Mouse (Mus musculus) urinary bladder, postnatal 10 days (tissue): ENCODE measurements around the gene Tgm1.
A peak's percentile ranks its signal among the peaks of the same experiment; 100 is the strongest.

ENCODE experiments used
- DNase-seq: peaks from one replicate; pipeline ENCODE4 v3.0.0; 2022; ENCODE audit warnings: low spot score

Gene Tgm1

GRCm38 (mm10) chr14:55713729-55714122 is at the start of gene Tgm1:
Gene Tgm1 (minus strand): TSS chr14:55713926.
- no peak for DNase-seq

DNA sequence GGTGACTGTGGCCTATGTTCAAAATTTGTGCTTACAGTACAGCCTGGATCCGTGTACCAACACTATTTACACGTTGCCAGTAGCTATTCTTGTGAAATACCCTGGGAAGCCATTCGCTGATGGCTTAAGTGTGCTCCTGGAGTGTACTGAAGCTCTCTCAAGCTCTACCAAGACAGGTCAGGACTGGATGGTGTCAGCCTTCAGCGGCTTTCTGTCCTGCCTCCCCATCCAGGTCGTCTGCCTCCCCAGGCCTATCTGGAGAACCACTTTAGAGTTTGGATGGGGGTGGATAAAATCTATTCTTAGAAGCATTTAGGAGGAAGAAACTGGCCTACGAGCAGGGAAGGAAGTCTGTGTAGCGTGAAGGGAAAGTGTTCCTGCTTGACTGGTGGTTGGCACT is 49.4 kb upstream of the Tgm1 start:
- no peak for DNase-seq

DNA sequence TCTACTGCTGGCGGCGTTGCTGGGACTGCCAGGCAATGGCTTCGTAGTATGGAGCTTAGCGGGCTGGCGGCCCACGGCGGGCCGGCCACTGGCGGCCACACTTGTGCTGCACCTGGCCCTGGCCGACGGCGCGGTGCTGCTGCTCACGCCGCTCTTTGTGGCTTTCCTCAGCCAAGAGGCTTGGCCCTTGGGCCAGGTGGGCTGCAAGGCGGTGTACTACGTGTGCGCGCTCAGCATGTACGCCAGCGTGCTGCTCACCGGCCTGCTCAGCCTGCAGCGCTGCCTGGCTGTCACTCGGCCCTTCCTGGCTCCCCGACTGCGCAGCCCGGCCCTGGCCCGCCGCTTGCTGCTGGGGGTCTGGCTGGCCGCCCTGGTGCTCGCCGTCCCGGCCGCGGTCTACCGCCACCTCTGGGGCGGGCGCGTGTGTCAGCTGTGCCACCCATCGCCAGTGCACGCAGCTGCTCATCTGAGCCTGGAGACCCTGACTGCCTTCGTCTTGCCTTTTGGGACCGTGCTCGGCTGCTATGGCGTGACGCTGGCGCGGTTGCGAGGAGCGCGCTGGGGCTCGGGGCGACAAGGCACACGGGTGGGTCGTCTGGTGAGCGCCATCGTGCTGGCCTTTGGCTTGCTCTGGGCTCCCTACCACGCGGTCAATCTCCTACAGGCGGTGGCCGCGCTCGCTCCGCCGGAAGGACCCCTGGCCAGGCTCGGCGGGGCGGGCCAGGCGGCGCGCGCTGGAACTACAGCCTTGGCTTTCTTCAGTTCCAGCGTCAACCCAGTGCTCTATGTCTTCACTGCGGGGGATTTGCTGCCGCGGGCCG is 48.5 kb upstream of the Tgm1 start:
- no peak for DNase-seq

DNA sequence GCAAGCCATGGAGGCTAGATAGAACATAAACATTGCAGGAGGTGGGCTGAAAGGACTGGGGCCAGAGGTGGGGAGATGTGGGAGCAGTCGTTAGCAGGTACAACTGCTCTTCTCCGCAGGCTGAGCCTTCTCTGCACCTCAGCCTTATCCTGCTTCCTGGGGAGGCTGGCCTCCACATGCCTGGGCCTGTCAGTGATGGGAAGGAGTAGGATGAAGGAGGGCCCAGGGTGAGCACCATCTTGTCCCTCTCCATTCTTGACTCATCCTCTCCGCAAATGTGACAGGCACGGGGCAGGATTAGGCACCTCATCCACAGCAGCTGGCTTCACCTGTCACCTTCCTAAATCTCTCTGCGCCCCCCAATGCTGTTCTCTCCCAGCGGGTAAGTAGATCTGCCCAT is 47.4 kb upstream of the Tgm1 start, which contains the start of gene Ltb4r2:
Gene Ltb4r2, plus strand, starts transcription at position 266 of the 400 bp plus-strand sequence.
- DNase-seq = no peak

DNA sequence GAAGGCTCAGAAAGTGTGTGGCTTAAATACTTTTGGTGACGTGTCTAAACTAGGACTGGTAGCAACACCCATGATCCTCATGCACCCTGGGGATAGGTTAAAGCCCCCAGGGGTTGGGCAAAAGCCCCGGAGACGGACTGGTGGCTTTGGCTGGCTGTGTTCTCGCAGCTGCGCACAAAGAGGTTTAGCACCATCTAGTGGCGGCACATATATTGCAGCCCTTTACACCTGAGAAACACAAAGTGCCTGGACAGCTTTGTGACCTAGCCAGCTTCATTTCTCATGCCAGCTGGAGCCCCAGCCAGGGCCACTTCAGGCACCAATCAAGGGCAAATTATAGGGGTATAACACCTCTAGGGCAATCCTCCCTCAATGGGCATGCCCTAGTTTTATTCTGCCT is 46.4 kb upstream of the Tgm1 start:
- peak; percentile 57 for DNase-seq

GRCm38 (mm10) chr14:55758363-55758784 is 44.6 kb upstream of the Tgm1 start, which contains the start of gene Cideb:
Gene Cideb (minus strand): TSS chr14:55758458.
- no peak for DNase-seq

GRCm38 (mm10) chr14:55757566-55757965 is 43.8 kb upstream of the Tgm1 start:
- DNase-seq = no peak

DNA sequence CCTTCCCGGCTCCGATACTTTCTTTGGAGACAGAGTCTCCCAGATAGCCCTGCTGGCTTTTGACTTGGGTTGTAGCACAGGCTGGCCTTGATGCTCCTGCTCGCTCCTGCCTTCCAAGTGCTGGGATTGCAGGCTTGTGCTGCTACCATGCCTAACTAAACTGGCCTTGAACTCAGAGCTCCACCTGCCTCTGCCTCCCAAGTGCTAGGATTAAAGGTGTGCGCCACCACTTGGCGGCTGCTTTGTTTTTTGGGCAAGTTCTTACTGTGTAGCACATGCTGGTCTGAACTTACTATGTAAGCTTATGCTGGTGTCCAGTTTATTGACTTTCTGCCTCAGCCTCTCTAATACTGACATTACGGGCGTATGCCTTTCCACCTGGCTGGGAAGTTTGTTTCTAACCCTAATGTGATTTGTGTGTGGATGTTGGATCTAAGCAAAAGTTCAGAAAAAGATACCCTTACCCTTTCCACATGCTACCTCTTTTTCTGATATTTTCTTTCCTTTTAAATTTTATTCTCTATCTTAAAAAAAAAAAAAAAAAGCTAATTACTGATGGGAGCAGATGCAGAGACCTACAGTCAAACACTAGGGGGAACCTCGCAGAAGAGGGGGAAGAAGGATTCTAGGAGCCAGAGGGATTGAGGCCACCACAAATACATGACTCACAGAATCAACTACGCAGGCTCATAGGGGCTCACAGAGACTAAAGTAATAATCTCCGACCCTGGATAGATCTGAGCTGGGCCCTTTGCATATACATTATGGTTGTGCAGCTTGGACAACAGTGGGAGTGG is 33.5 kb upstream of the Tgm1 start:
- DNase-seq = no peak

- no peak for DNase-seq
These were observed 32.1 kb upstream of the Tgm1 start for GRCm38 (mm10) chr14:55745861-55746237.

DNA sequence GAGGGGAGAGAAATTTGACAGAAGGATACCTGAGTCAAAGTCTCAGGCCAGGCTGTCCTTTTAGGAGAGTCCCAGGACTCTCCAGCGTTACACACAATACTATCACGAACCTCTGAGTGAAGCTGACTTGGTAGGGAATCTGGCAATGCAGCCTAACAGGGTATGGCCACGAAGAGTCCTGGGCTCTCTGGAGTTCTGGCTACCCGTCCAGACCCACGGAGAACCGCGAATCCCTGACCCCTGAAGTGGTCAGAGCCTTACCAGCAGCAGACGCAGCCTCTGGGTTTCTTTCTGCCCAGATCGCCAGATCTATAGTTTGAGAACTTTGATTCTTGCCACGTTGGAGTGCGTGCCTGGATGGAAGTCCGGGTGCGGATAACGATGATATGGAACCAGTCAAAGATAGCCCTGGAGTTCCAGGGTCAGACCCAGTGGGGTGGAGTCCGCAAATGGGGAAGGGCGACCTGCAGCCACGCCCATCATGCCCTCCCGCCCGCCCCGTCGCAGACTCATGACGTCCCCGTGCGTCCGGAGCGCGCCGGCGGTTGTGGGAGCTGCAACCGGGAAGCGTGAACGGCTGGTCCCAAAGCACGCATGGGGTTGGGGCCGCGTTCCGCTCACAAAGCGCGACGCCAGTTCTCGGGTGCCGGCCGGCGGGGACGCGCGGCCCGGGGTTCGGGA is 31.6 kb upstream of the Tgm1 start, which contains the start of the genes Dhrs1 and Nop9:
Gene Dhrs1, minus strand, starts transcription at position 511 of the 681 bp plus-strand sequence.
Gene Nop9, plus strand, starts transcription at position 514 of the 681 bp plus-strand sequence.
- peak; percentile 47 for DNase-seq

DNA sequence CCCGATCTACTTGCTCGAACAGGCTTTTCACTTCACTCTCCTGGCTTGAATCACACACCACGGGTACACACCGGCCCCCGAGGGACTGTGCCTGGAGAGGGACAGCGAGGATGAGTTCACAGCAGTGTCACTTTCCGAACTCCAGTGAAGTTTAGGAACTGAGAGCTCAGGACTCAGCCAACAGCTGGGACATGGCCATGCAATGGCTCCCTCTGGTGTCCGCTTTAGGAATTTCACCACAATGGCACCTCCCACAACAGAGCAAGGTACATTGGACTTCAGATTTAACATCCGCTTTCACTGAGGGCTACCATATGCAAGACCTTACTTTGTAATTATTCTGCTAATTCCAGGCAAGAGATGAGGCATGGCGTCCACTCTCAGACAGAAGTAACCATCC is 30.0 kb upstream of the Tgm1 start:
- peak; percentile 57 for DNase-seq

- no peak for DNase-seq
These were observed 23.5 kb upstream of the Tgm1 start for GRCm38 (mm10) chr14:55737086-55737687.

DNA sequence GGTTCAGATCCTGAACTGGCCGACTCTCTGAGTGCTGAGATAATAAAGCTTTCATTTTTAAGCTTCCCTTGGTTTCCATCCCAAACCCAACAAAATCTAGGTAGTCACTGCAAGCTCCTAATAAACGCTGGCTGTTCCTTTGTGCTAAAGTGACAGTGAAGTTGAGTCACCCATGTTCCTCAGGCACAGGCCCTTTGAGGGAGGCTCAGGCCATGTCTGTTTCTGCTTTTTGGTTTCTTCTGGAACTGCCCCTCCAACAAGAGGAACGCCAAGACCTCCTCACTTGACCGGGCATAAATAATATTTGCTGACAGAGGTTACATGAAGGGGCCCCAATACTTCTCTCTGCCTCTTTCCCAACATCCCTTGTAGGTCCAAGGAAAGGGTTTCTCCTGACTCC is 22.0 kb upstream of the Tgm1 start:
- DNase-seq = no peak

- DNase-seq = no peak
These were observed 21.6 kb upstream of the Tgm1 start for GRCm38 (mm10) chr14:55735334-55735733.

DNA sequence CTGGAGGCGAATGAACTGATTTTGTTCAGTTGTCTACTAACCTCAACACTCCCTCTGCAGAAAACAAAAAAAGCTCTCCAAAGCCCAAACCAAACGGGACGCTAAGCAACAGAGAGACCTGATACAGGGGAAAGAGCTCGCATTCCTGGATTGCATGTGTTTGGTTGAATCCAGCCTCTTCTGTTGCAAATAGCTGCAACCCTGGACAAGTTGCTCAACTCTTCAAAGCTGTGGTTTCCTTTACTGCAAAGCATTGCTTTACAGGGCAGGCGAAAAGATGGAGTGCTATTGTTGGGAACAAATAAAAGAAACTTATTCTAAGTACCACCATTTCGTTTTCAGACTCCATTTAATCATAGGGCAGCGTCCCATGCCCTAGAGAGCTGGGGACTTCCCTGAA is 21.1 kb upstream of the Tgm1 start:
- no peak for DNase-seq

GRCm38 (mm10) chr14:55733889-55734288 is 20.2 kb upstream of the Tgm1 start:
- no peak for DNase-seq

DNA sequence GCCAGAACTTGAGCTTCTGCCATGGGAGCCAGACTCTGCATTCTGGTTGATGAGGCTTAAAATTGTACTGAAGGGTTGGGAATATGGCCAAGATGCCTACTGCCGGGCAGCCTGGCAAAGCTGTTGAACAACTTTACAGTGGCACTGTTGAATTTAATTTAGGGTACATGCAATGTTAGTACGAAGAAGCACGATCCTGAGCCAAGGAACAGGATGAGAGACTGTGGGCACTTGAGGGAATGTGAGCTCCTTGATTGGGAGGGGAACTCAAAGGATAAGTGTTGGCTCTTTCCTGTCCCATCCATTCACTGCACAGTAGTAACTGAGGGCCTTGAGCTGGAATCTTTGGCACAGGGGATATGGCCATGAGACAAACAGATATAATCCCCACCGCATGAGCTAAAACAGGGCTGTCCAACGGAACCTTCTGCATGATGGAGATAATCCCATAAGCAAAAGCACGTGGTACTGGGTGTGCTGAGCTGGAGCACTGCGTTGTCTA is 16.9 kb upstream of the Tgm1 start:
- no peak for DNase-seq

DNA sequence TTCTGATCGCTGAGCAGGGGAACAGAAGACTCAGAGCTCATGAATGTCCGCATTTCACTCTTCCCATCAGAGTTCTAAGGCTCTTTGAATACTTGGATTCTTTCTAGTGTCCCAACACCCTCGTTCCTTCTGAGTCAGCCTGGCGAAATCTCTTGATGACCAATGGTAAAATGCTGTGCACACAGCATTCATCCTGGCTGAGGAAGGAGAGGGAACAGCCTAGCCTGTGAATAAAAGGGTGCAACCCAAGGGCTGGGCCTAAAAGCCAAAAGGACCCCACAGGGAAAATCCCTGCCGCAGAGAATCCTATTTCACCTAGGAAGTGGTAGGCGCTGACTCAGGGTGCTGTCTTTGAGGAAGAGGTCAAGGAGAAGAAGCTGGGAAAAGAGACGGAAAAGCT is 16.4 kb upstream of the Tgm1 start:
- no peak for DNase-seq

DNA sequence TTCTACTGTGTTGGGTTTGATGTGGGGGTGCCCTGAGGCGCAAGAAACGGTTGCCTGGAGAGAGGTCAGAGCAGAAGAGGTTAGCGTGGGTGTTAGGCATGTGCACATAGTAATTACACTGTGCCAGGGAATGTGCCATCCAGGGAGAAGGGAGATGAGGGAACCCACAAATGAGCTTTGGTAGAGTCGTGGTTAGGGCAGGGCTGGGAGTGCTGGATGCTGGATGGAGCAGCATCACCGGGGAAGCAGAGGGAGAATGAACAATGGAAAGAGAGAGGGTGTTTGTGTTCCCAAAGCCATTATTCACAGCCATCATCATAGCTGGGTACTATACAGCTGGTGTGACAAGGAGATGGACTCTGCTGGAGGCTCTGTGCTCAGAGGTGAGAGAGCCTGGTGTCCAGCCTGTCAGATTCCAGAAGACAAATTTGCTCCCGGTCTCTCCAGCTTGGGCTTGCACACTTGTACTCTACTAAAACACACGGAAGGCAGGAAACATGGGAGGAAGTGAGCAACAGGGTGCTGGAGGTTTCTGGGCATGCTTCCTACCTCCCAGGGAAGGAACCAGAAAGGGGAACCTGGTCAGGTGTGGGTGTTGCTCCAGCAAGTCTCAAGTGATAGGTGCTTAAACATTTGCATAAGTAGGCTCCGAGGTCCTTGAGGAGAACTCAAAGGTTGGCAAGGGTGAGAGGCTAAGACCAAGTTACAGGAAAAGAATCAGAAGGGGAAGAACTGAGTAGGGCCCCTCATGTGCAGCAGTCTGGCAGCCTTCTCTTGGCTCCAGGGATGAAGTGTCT is 14.4 kb upstream of the Tgm1 start:
- DNase-seq = no peak

- DNase-seq = no peak
These were observed 12.5 kb upstream of the Tgm1 start for GRCm38 (mm10) chr14:55726261-55726660.

GRCm38 (mm10) chr14:55724411-55724871 is 10.7 kb upstream of the Tgm1 start:
- no peak for DNase-seq
